Mouse (Mus musculus) urinary bladder, postnatal 14 days (tissue): ENCODE results near the gene Banp.
A peak's percentile ranks its signal among the peaks of the same experiment; 100 is the strongest.

Experiments
- DNase-seq: peaks from one replicate; pipeline ENCODE4 v3.0.0; 2021; ENCODE audit warnings: low spot score

The Banp gene

GRCm38 (mm10) chr8:121926266-121926665 is 23.3 kb upstream of the Banp start:
- no peak for DNase-seq

GRCm38 (mm10) chr8:121927316-121927715 is 22.2 kb upstream of the Banp start:
- DNase-seq = peak; percentile 70

GRCm38 (mm10) chr8:121930047-121930446 is 19.5 kb upstream of the Banp start:
- DNase-seq = no peak

GRCm38 (mm10) chr8:121931571-121931970 is 18.0 kb upstream of the Banp start:
- no peak for DNase-seq

DNA sequence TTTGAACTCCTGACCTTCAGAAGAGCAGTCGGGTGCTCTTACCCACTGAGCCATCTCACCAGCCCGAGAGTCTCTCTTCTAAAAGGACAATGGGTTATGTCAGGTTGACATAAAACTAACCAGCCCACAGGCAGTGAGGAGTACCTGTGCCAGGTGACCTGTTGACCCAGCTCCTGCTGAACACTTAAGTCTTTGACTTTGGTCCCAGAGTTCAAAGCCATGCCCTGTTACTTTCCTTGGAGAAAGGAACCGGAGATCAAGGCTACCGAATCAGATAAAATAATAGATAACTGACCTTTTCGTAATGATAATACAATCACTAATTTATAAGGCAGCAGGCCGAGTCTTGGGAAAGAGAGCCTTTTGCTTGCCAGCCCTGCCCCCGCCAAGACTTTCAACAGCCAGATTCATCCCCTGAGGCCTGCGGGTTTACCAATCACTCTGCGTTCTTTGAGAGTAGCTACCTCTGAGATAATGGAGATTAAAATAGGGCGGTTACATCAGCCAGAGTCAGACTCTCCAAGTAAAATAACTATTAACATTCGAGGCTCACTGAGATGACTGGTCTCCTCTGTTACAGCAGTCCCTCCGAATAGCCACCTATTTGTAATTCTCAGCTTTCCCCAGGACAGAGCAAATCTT is 17.4 kb upstream of the Banp start:
- peak; percentile 52 for DNase-seq

GRCm38 (mm10) chr8:121932668-121933520 is 16.7 kb upstream of the Banp start:
- DNase-seq = no peak

- peak; percentile 50 for DNase-seq
These were observed 15.0 kb upstream of the Banp start for GRCm38 (mm10) chr8:121934506-121934905.

DNA sequence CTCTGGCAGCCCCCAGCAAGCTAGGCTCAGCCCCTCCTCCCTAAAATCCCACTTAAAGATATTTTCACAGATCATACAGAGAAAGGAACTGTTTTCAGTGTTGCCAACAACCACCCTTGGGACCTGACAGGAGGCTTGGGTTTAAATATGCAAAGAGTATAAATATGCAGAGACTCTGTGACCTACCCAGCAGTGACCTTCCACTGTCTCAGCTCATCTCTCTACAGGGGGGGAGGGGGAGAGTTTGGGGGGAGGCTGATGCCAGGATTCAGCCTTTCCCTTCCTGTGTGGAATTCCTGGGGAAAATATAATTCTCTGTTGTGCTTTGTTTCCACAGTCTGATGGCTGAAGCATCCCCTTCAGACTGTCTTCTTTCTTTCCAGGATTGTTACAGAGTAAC is 14.6 kb upstream of the Banp start:
- DNase-seq = no peak

GRCm38 (mm10) chr8:121935341-121936294 is 13.9 kb upstream of the Banp start:
- peak; percentile 43 for DNase-seq

DNA sequence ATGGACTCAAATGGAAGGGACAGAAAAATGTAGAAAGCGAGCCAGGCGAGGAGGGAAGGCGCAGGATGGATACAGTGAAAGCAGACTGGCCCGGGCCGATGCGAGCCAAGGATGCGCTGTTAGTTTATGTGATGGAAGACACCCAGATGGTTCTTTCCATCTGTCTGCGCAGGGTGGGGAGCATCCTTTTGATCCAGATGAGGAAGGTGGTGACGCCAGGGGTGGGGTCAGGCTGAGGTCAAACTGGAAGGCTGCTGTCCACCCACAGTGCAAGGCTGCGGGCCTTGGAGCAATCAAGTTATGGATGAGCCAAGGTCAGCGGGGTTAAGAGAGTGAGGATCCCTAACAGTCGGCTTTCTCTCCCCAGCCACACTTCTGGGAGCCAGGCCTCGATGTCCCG is 13.2 kb upstream of the Banp start:
- DNase-seq = peak; percentile 71

- no peak for DNase-seq
These were observed 10.8 kb upstream of the Banp start for GRCm38 (mm10) chr8:121938732-121939131.

- no peak for DNase-seq
These were observed 6.5 kb upstream of the Banp start for GRCm38 (mm10) chr8:121943057-121943540.

DNA sequence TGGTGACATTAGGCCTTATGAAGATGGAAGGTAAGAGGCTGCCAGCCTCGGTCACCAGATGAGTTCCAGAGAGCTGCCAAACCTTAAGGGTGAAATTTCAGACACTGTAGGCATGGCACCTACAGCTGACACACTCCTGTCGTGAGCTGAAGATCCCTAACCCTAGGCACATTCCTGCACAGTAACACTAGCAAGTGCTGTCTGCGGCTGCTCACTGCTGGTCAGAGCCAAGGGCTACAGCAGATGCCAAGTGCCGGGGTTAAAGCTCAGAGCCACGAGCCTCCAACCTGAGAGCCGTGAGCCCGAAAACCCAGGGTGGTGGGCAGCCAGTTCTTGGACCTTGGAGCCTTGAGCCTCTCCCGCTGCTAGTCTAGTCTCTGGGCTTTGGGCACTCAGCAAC is 5.8 kb upstream of the Banp start:
- DNase-seq = no peak

GRCm38 (mm10) chr8:121944831-121945230 is 4.7 kb upstream of the Banp start, which contains the start of gene Car5a:
TSS of gene Car5a (minus strand) at chr8:121944904.
- DNase-seq = no peak

DNA sequence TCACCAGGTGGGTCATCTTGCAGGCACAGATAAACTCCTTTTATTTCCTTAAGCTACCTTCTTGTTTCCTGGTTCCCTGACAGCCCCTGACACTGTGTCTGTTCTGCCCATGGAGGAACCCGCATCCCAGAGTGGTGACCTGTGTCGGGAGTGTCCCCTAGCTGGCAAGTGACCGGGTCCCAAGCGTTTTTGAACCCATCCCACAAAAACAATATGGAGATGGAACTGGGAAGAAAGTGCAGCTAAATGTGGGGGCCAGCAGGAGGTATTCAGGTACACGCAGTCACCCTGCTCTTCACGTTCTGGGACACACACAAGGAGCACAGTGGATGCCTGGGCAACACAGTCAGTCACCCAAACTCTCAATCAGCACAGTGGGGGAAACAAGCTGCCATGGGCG is 3.2 kb upstream of the Banp start:
- no peak for DNase-seq

GRCm38 (mm10) chr8:121947047-121947752 is 2.4 kb upstream of the Banp start:
- no peak for DNase-seq

GRCm38 (mm10) chr8:121947753-121948141 is 1.8 kb upstream of the Banp start:
- DNase-seq = peak; percentile 93

- DNase-seq = no peak
These were observed 1.0 kb upstream of the Banp start for GRCm38 (mm10) chr8:121948321-121949145.

DNA sequence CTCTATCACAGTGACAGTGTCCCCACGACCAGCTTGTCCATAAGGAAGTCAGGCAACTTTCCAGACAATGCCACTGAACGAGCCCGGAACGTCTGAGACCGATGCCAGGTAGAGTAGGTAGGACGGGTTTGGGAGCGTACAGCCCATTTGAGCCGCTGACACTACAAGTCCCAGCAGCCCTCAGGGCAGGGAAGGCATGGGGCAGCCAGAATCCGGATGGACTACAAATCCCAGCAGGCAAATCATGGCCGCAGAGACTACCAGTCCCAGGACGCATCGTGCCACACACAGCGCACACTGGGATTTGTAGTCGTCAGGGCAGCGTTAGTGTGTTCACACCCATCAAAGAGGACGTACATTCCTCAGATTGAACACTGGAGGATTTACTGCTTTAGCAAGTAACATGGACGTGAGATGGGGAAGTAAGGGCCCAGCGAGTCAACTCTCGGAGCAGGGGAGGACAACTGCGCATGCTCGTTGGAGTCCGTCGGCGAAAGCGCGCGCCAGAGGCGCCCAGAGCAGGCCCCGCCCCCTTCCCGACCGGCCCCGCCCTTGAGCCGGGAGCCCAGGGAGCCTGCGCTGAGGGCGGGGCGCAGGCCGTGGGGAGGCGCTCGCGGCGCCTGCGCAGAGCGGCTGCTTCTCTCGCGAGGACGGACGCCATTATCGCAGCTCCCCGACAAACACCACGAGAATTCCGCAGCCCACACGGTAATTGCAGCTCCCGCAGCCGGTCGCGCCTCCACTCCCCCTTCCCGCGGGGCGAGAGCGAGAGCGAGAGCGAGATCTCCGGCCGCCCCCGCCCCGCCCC is 595 bp downstream of the Banp start:
- peak; percentile 98 for DNase-seq
